Mouse (Mus musculus) midbrain, embryonic 16.5 days (tissue): ENCODE measurements around the gene Abcb6. TPM values are rescaled to one million over a fixed set of nuclear protein-coding genes. Genes with fewer than 3 reads are reported as not detected.
A peak's percentile ranks its signal among the peaks of the same experiment; 100 is the strongest.

ENCODE experiments used
- ATAC-seq: fragments of 200-750 bp; cut with Nextera tagmentation; 2 replicates; pipeline ENCODE4 v1.8.0; 2017; ENCODE audit warnings: moderate TSS enrichment
- H3K27ac ChIP-seq: fragments of 300-500 bp; sonication (generic); 2 replicates; pipeline ENCODE4 v1.5.1; 2014; ENCODE audit warnings: mild to moderate bottlenecking, low read length, mixed read lengths
- H3K27me3 ChIP-seq: fragments of 300-500 bp; sonication (generic); 2 replicates; pipeline ENCODE4 v1.6.1; 2014; ENCODE audit warnings: low read depth, low read length, mixed read lengths; ENCODE audit not compliant: control insufficient read depth, insufficient read depth
- H3K36me3 ChIP-seq: fragments of 300-500 bp; sonication (generic); 2 replicates; pipeline ENCODE4 v1.6.1; 2014; ENCODE audit warnings: mild to moderate bottlenecking, low read length, moderate library complexity, mixed read lengths; ENCODE audit not compliant: control insufficient read depth, insufficient read depth
- H3K4me1 ChIP-seq: fragments of 300-500 bp; sonication (generic); 2 replicates; pipeline ENCODE4 v1.6.1; 2014; ENCODE audit warnings: mild to moderate bottlenecking, low read length, mixed read lengths; ENCODE audit not compliant: control insufficient read depth, insufficient read depth
- H3K4me2 ChIP-seq: fragments of 300-500 bp; sonication (generic); 2 replicates; pipeline ENCODE4 v1.6.1; 2014; ENCODE audit warnings: mild to moderate bottlenecking, low read length, mixed read lengths
- H3K4me3 ChIP-seq: fragments of 300-500 bp; sonication (generic); 2 replicates; pipeline ENCODE4 v1.5.1; 2014; ENCODE audit warnings: low read depth, mild to moderate bottlenecking, low read length, moderate library complexity, mixed read lengths
- H3K9ac ChIP-seq: fragments of 300-500 bp; sonication (generic); 2 replicates; pipeline ENCODE4 v1.6.1; 2014; ENCODE audit warnings: low read depth, low read length, mixed read lengths
- H3K9me3 ChIP-seq: fragments of 300-500 bp; sonication (generic); replicated peaks from 2 replicates; pipeline ENCODE4 v1.6.1; 2014; ENCODE audit warnings: mild to moderate bottlenecking, low read length, mixed read lengths; ENCODE audit not compliant: control insufficient read depth, poor library complexity, severe bottlenecking
- WGBS: fragments of 180-500 bp; shearing (Covaris S2); extraction: QIAGEN DNeasy Blood & Tissue Kit; methylation state at CpG from one replicate; pipeline ENCODE4 v1.1.7; 2014; 5-methylcytosine and 5-hydroxymethylcytosine counted together
- polyA plus RNA-seq: library from polyadenylated mRNA; unstranded; fragments of >200 nt; fragmentation: Nextera tagmentation; extraction: Ambion mirVana; gene quantifications from 2 replicates; pipeline ENCODE4 v1.2.1, GENCODE M21; 2015

Abcb6 gene
- polyA plus RNA-seq, 1 experiment from 2014 or later: 57.7 TPM

DNA sequence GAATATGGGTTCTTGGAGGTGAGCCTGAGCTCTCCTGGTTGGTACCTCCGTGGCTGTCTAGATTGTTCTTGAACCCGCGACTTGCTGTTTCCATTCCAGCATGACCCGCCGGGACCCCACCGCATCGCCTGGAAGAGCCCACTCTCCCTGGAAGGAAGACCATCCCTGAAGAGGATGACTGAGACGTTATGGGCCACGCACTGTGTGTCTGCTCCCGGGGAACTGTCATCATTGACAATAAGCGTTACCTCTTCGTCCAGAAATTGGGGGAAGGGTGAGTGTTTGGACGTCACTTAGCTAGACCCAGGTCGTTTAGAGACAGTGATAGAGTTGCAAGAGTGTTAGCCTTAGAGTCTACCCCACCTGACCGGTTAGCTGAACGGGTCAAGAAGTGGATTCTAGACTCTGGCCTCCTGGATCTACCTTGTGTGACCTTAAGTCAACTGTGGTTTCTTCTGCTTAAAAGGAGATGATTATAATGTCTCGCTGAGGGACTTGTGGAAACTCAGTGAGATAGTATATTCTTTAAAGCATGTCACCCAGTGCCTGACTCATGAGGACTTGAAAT, 31.0 kb upstream of the Abcb6 start:
- no peak overlapping the region for H3K27ac ChIP-seq
- 12% methylated on average over 17 of the region's 17 CpGs for WGBS

DNA sequence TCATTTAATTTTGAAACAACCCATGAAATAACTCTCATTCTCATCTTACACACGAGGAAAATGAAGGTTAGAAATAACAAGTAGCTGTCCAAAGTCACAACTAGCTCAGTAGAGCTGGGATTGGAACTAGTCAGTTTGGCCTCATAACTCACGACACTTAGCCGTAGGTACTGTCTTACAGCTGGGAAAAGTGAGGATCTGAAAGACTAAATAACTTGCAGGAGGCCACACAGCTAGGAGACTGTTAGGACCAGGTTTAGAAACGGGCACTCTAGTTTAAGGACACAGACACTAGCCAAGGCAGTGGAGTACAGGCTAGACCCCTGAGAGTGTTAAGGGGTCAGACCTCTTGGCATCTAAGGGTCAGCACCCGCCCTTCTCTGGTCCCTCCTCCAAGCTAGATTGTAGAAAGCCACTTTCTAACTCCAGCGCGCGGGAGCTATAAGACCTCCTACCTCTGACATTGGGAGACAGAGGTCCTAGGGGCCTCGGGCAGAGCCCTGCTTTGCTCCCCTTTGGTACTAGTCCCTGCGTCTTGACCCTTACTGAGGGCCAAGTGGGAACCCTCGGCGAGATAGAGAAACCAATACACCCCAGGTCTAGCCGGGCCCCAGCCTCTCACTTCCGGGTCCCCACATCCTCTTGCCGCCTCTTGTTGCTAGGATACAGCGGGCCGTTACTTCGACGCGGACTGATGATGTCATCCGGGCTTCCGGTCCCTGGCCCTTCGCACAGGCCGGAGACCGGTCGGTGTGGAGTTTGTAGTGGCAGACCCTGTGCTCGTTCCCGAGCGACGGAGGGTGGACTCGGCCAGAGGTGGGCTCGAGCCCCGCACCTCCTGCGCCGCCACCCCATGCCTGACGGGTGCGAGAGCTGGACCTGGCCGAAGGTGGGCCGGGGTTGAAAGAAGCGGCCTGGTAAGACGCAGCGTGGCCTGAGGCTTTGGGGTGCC, 30.2 kb upstream of the Abcb6 start, which contains the start of the genes Glb1l and Stk16:
Gene Glb1l (minus strand): TSS at position 678 of the 952 bp plus-strand sequence.
Gene Stk16 (plus strand): TSS at position 703 of the 952 bp plus-strand sequence.
- Histone ChIP-seq H3K9ac (peak within 1 kb of the TSS; percentile 85), H3K36me3 (peaks cover 9% of the 10 kb centered on the region), H3K27ac (peak within 1 kb of the TSS; percentile 9; the same call in 1 of the 2 replicates), H3K4me2 (peak within 1 kb of the TSS; percentile 98), H3K4me3 (peak within 1 kb of the TSS; percentile 69), H3K4me1 (peaks cover 41% of the 10 kb centered on the region), H3K9me3 (no peaks in the 10 kb centered on the region), H3K27me3 (no peaks in the 10 kb centered on the region)
- peak; percentile 96 for ATAC-seq
- 6% methylated on average over 42 of the region's 42 CpGs for WGBS

More for the DNA sequence above, 31.0 kb upstream of the Abcb6 start:
- Histone ChIP-seq H3K4me3 (peak overlapping the region; percentile 69), H3K9ac (peak overlapping the region; percentile 85), H3K36me3 (peaks cover 9% of the 10 kb centered on the region), H3K4me2 (peak overlapping the region; percentile 98), H3K27me3 (no peaks in the 10 kb centered on the region), H3K9me3 (no peaks in the 10 kb centered on the region), H3K4me1 (peaks cover 41% of the 10 kb centered on the region)
- peak; percentile 36; the same call in 1 of the 2 replicates for ATAC-seq

- WGBS: 13% methylated on average over 34 of the region's 34 CpGs
Measured at GRCm38 (mm10) chr1:75208967-75209678, 28.9 kb upstream of the Abcb6 start.

GRCm38 (mm10) chr1:75201236-75201635, 21.0 kb upstream of the Abcb6 start:
- Histone ChIP-seq H3K4me3 (no peak overlapping the region), H3K27me3 (no peaks in the 10 kb centered on the region), H3K4me1 (no peaks in the 10 kb centered on the region), H3K9ac (no peak overlapping the region), H3K9me3 (no peaks in the 10 kb centered on the region), H3K27ac (no peak overlapping the region), H3K4me2 (no peak overlapping the region), H3K36me3 (peaks cover 23% of the 10 kb centered on the region)
- WGBS: 93% methylated on average over 1 of the region's 1 CpGs
- no peak for ATAC-seq

More at GRCm38 (mm10) chr1:75208967-75209678, 28.9 kb upstream of the Abcb6 start:
- H3K9ac ChIP-seq: peak overlapping the region; percentile 58
- ATAC-seq: no peak
- no peaks in the 10 kb centered on the region for H3K27me3 ChIP-seq
- H3K27ac ChIP-seq: no peak overlapping the region
- H3K36me3 ChIP-seq: peaks cover 4% of the 10 kb centered on the region
- peak overlapping the region; percentile 50 for H3K4me2 ChIP-seq
- H3K4me1 ChIP-seq: peaks cover 41% of the 10 kb centered on the region
- no peaks in the 10 kb centered on the region for H3K9me3 ChIP-seq
- H3K4me3 ChIP-seq: peak overlapping the region; percentile 24

- Histone ChIP-seq H3K36me3 (peaks cover 26% of the 10 kb centered on the region), H3K27ac (peak overlapping the region; percentile 98), H3K4me1 (peaks cover 24% of the 10 kb centered on the region), H3K27me3 (no peaks in the 10 kb centered on the region), H3K9ac (peak overlapping the region; percentile 90), H3K4me3 (peak overlapping the region; percentile 78), H3K9me3 (no peaks in the 10 kb centered on the region), H3K4me2 (peak overlapping the region; percentile 99)
- peak; percentile 15 for ATAC-seq
- under 1% methylated on average over 19 of the region's 19 CpGs for WGBS
Measured at GRCm38 (mm10) chr1:75192452-75192851, 12.3 kb upstream of the Abcb6 start.

- Histone ChIP-seq H3K4me3 (peak within 1 kb of the TSS; percentile 78), H3K36me3 (peaks cover 26% of the 10 kb centered on the region), H3K4me2 (peak within 1 kb of the TSS; percentile 99), H3K27me3 (no peaks in the 10 kb centered on the region), H3K4me1 (peaks cover 24% of the 10 kb centered on the region), H3K9me3 (no peaks in the 10 kb centered on the region), H3K9ac (peak within 1 kb of the TSS; percentile 90), H3K27ac (peak within 1 kb of the TSS; percentile 98)
- WGBS: under 1% methylated on average over 56 of the region's 56 CpGs
- peak; percentile 99 for ATAC-seq
Measured at GRCm38 (mm10) chr1:75191622-75192402, 11.6 kb upstream of the Abcb6 start, which contains the start of the genes Ankzf1 and Atg9a. Gene Ankzf1, plus strand, starts transcription at chr1:75192151. Gene Atg9a, minus strand, starts transcription at chr1:75192196.

DNA sequence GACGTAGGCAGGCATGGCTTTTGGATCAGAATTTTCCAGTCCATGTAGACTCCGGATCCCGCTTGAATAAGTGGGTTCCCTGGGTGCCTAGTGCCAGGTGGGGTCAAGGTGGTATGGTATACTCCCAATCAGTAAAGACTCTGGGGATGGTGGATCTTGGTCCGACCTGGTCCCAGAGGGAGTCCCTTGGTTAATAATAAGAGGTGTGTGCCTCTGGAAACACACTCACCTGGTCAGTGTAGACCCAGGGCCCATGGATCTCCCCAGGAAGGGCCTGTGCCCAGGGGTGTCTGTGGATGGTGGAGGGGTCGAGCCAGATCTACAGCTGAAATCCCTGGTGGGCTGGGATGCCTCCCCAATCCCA, 11.0 kb upstream of the Abcb6 start:
- peaks cover 24% of the 10 kb centered on the region for H3K4me1 ChIP-seq
- peak overlapping the region; percentile 98 for H3K27ac ChIP-seq
- 38% methylated on average over 5 of the region's 5 CpGs for WGBS
- no peaks in the 10 kb centered on the region for H3K27me3 ChIP-seq
- H3K4me3 ChIP-seq: peak overlapping the region; percentile 78
- peak overlapping the region; percentile 81 for H3K4me2 ChIP-seq
- peaks cover 22% of the 10 kb centered on the region for H3K36me3 ChIP-seq
- no peak for ATAC-seq
- peak overlapping the region; percentile 90 for H3K9ac ChIP-seq
- H3K9me3 ChIP-seq: no peaks in the 10 kb centered on the region

- peaks cover 24% of the 10 kb centered on the region for H3K4me1 ChIP-seq
- H3K4me2 ChIP-seq: peak overlapping the region; percentile 81
- no peak overlapping the region for H3K27ac ChIP-seq
- H3K9ac ChIP-seq: peak overlapping the region; percentile 90; the same call in 1 of the 2 replicates
- no peaks in the 10 kb centered on the region for H3K9me3 ChIP-seq
- peaks cover 23% of the 10 kb centered on the region for H3K36me3 ChIP-seq
- ATAC-seq: no peak
- 79% methylated on average over 2 of the region's 2 CpGs for WGBS
- no peak overlapping the region for H3K4me3 ChIP-seq
- no peaks in the 10 kb centered on the region for H3K27me3 ChIP-seq
Measured at GRCm38 (mm10) chr1:75190577-75190976, 10.4 kb upstream of the Abcb6 start.
